Mouse (Mus musculus): ENCODE results near the gene Gm45062.
A peak's percentile ranks its signal among the peaks of the same experiment; 100 is the strongest.

The Gm45062 gene

GRCm38 (mm10) chr6:8416802-8417569 is 157.7 kb downstream of the Gm45062 start:
- no peak for DNase-seq (ENCODE audit: low read depth, low spot score)

- DNase-seq (ENCODE audit: low read depth, low spot score) = no peak
Observed at GRCm38 (mm10) chr6:8419485-8420186, 160.4 kb downstream of the Gm45062 start.

- no peak for DNase-seq (ENCODE audit: low read depth, low spot score)
Observed at GRCm38 (mm10) chr6:8420187-8420503, 160.9 kb downstream of the Gm45062 start.

DNA sequence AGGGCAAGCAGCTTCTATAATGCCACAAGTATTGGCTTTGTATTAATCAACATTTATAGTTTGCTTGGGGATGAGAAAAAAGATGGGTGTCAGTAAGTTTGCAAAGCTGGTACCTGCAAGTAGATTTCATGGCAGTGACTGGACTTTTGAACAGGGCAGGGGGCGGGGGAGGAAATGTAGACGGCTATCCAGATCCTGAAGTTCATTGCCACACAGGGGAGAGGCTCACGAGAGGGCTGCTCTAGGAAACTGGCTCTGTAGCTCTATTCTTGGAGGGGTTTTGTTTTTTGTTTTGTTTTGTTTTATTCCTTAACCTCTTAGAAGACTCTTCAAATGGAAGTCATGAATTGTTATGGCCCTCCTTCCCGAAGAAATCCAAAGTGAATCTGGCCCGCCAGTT is 162.2 kb downstream of the Gm45062 start:
- no peak for DNase-seq (ENCODE audit: low read depth, low spot score)

DNA sequence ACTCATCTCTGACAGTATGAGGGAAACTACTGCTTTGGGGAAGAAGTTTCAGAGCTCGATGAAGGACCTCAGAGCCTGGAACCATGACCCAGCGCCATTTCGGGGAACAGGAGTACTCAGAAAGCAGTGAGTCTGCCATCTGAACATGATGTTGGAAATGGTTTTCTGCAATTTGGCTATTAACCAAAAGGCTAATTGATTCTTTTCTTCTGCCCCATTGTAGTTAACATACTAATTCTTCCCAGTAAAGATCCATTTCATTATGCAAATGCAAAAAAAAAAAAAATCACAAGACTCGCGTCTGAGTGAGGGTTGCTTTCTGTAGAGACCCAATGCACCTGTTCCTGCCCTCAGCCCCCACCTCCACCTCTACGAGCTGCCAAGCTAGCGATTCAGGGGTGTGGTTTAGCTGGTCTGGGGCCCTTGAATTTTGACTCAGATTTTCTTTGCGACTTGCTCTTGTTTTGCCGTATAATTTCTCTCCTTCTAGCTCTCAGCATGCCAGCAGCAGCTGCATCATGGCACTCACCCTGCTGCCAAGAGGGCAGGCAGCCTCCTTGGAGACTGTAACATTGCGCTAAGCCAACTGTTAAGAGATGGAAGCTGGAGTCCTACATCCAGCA is 162.8 kb downstream of the Gm45062 start:
- peak; percentile 46 for DNase-seq (ENCODE audit: low read depth, low spot score)

DNA sequence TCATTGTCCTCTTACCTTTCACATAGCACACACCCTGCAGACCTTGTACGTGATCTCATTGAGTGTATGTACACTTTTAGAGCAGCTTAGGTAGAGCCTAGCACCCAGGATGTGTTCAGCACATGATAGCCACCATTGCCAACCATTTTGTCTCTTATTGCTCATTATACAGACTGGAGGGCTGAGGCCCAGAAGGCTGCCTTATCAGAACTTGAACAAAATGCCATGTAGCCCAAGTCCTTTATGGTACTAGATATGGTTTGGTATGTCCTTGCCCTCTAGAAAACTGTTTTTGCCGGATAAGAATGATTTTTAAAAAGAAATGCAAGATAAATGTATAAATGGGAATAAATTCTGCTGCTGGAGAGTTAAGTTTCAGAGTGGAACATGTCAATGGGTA is 163.9 kb downstream of the Gm45062 start:
- no peak for DNase-seq (ENCODE audit: low read depth, low spot score)

- no peak for DNase-seq (ENCODE audit: low read depth, low spot score)
Observed at GRCm38 (mm10) chr6:8427692-8428091, 168.4 kb downstream of the Gm45062 start.

DNA sequence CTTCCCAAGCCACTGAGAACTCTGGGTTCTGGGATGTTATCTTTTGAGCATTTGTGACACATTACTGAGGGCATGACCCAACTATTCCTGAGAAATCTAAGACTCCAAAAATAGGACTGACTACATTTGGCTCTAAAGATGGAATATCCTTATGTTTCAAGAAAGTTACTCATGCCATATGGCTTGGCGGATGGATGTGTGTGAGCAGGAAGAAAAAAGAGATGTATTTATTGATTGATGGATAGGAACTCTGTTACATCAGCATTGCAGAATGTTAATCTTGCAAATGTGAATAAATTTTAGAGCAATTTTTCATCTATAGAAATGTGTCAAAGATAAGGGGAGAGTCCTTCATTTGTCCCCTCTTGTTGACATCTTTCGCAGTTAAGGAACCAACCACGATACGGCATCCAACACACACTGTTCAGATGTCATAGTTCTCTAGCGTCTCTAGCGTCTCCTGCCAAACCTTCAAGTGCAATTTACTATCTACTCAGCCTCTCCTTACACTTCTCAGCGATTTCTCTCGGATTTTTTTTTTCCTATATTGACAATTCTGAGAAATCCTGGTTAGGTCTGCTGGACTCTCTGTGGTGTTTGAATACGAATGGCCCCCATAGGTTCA is 171.5 kb downstream of the Gm45062 start:
- DNase-seq (ENCODE audit: low read depth, low spot score) = no peak

DNA sequence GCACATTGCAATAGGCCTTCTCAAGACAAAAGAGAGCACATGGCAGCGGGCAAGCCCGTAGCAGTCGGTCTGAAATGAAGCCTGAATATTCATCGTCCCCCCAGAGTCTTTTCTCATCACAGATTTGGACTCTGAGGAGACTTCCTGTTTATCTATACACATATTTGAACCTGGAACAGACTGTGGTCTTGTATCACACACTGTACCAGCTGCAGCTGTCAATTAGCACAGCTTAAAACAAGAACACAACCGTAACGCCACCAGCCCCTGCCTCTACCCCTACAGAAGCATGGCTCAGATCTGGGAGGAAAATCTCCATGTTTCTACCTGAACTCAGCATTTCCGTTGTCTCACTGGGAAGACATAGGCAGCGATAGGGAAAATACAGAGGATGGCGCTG is 173.9 kb downstream of the Gm45062 start:
- no peak for DNase-seq (ENCODE audit: low read depth, low spot score)

DNA sequence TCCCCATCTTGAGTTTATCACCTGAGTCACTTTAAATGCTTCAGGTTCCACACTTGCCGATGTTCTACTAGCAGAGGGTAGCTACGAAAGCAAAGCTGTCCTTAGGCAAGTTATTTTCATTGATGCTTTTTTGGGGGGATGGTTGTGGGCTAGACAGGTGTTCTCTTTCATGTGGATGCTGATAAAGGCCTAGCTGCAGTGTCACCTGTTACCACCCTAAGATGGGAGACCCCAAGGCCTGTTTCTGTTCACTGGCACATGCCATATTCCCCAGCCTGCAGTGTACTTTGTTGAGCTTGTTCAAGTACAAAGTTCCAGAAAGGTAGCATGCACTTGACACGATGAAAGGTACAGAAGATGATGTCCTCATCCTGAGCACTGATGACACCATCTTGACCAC is 178.7 kb downstream of the Gm45062 start:
- no peak for DNase-seq (ENCODE audit: low read depth, low spot score)

DNA sequence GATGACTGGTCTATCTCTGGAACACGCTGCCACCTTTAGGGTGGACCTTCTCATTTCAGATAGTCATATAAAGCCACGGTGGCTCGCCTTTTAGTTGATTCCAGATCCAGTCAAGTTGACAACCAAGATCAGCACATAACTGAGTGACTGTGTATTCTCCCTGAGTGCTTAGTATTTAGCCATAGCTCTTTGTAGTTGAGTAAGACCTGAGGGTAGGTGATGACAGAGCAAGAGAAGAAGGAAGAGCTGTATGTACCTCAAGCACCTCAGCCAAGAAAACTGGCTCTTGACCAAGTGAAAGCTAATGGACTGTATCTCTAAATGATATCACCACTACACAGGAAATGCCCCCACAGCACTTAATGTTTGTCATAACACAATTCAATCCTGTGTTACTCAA is 182.6 kb downstream of the Gm45062 start:
- DNase-seq (ENCODE audit: low read depth, low spot score) = no peak

DNA sequence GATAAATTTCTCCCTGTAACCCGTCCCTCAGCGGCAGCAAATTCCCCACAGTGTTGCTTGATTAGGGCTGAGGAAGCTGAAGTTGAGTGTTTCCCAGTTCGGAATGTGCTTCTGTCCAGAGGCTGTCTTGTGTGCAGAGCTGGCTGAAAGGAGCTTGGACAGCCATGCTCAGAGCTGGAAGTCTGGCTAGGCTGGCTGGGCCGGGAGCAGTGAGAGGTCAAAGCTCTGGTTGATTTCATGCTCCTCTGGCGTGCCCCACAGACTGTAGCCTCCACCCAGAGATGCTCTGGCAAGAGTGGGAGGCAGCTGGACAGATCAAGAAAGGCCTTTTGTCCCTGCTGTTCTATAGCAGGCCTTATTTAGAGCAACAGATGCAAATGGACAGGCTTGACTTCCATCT is 187.5 kb downstream of the Gm45062 start:
- no peak for DNase-seq (ENCODE audit: low read depth, low spot score)

DNA sequence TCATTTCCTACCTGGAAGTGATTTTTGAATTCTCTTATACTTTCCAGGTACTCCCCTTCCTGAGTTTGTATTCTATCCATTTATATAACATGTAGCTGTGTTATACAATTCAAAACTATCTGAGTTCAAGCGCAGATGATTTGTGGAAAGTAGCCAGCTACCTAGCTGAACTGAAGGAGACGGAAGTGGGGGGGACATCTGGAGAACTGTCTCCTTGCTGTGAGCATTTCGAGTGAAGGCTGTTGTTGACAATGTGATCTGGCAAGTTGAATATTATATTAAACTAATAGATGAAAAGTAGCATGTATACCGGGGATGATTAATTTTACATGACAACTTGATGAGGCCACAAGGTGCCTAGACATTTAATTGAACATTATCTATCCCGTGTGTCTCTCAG is 196.3 kb downstream of the Gm45062 start:
- DNase-seq (ENCODE audit: low read depth, low spot score) = no peak

DNA sequence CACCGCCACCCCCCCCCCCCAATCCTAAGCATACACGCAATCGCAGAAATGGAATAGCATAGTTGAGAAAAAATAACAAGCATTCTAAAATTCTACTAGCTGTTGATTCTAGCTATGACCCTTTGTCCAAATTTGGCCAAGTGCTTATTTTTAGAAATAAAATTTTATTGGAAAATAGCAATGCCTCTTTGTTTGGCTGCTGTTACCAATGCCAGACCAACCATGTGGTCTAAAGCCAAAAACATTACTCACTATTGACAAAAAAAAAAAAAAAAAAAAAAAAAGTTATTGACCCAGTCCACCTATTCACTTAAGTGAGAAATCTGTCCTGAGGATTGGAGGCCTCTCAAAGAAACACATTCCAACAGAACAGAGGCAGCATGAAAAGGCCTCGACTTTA is 199.3 kb downstream of the Gm45062 start:
- DNase-seq (ENCODE audit: low read depth, low spot score) = no peak

DNA sequence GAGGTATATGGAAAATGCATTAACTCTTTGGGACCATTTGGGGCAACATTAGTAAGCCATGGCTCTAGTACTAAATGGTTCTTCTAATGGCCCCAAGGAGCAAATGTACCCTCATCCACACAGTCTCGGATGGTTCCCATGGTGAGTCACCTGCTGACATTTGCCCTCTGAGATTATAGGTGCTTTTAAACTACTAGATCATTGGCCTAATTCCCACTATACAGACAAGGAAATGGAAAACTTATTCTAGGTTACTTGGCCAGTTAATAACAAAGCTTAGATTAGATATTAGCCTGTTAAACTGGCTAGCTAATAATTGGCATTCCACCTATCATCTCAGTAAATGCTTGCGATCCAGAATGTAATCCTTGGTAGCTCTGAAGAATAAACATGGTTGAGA is 203.2 kb downstream of the Gm45062 start:
- no peak for DNase-seq (ENCODE audit: low read depth, low spot score)

GRCm38 (mm10) chr6:8465388-8465787 is 206.1 kb downstream of the Gm45062 start:
- no peak for DNase-seq (ENCODE audit: low read depth, low spot score)

GRCm38 (mm10) chr6:8465985-8466384 is 206.7 kb downstream of the Gm45062 start:
- DNase-seq (ENCODE audit: low read depth, low spot score) = no peak

- DNase-seq (ENCODE audit: low read depth, low spot score) = peak; percentile 14
Observed at GRCm38 (mm10) chr6:8467667-8468337, 208.6 kb downstream of the Gm45062 start.

DNA sequence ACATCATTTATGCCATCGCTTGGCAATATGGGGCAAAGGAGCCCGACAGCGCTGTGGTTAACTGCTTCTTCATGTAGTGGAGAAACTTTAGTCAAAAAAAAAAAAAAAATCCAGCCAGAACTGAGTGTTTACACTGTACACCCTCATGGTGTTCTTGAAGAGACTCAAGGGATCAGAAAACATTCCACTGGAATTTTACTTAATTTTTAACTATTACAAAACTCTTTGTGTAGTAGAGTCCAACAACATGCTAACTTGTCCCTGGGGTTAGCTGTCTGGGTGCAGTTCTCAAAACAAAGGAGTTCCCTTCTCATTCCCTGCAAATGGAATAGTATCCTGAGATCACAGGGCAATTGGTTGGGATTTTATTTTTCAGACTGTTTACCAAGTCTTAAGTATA is 210.7 kb downstream of the Gm45062 start:
- no peak for DNase-seq (ENCODE audit: low read depth, low spot score)

- no peak for DNase-seq (ENCODE audit: low read depth, low spot score)
Observed at GRCm38 (mm10) chr6:8472125-8472524, 212.9 kb downstream of the Gm45062 start.

GRCm38 (mm10) chr6:8472915-8473314 is 213.7 kb downstream of the Gm45062 start:
- DNase-seq (ENCODE audit: low read depth, low spot score) = no peak

DNA sequence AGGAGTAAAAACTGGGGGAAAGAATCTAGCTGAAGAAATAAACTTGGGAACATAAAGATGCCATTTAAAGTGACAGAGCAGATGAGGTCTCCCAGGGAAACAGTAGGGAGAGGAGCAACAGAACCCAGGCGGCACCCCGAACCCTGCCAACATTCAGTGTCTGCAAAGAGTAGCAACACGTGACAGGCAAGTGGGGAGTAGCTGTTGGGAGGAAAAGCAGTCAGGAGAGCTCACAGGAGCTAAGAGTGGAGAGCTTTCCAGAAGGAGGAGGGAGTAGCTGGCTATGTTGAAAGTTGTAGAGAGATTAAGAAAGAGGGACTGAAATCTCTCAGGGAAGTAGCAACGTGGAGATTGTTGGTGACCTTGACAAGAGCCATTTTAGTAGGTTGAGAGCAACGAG is 214.2 kb downstream of the Gm45062 start:
- no peak for DNase-seq (ENCODE audit: low read depth, low spot score)

All from brain, embryonic 18.5 days (tissue).